Mouse (Mus musculus): ENCODE data around the gene Pik3cg.

Gene Pik3cg

DNA sequence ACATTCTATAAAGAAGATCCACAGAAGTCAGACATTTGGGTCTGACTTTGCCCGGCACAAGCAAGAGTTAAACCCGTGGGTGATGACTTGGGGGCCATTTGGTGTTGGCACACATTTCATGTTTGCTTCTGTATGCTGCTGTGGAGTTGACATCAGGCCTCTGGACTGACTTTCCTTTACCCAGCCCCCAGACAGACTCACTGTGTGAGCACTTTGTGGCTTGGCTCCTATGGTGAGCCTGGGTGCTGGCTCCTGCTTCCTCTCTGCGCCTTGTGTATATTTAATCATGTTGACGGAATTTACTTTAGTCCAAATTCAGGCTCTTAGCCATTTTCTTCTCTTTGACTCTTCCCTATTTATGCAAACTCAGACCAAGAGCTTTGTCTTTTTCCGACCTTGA, 69.6 kb downstream of the Pik3cg start:
- DNase-seq = no peak

DNA sequence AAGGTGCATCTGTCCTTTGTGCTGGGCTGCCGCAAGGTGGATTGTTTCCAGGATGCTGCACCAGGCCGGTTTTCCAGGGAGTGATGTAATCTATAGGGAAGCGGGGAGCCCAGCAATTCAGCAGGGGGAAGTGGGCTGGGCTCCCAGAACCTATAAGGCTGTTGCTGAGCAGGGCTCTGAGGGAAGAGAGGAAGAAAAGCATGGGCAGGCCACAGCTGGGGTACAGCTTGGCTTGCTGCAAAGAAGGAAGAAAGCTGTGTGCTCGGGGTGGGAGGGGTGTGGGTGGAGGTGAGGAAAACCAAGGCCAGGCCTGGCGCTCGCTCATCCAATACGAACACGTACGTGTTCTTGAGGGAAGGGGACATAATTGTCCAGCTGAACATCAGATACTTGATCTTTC, 70.1 kb downstream of the Pik3cg start:
- no peak for DNase-seq

DNA sequence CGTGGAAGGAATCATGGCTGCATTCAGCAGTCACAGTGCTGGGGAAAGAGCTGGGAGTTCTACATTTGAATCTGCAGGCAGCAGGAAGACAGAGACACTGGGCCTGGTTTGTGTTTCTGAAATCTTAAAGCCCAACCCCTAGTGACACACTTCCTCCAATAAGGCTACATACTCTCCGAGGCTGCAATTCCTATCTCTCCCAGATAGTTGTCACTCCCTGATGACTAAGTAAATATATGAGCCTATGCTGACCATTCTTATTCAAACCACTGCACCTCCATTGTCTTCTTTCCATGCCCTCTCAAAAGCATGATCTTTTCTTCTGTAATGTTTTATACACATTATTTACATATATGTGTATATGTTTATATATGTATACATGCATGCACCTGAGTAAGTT, 70.9 kb downstream of the Pik3cg start:
- DNase-seq = no peak

DNA sequence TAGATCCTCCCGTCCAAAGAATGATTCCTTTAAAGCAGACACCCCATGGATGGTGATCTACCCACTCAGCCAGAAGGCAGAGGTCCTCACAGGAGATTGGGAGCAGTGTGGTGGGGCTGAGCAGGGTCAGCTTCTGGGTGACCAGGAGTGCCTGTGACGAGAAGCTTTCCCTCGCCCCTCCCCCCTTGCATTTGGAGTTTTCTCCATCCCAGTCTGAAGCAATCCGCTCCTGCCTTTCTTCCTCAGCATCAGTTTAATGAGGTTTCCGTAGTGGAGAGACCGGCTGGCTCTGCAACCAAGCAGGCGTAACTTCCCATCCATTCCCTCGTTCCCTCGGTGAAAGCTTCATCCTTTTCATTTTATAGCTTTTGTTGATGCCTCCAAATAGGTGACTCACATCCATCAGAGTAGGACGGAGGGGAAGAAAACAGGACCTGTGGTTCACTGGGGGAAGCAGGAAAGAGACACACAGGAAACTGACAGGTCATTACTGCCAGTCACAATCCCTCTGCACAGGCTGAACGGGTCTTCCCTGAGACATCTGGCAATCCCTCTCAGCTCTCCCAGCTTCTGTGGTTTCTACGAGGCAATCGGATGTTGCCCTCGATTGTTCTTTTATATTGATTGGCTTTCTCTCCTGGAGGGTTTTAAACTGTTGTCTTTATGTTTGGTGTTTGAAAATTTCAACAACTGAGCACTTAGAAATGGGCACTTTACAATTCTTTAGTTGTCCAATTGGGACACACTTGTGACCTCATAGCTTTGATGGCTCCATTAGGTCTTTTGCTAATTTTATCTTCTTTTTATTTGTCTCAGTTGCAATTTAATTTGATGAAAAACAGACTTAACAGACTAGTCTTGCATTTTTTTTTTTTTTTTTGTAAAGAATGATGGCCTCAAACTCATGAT, 80.6 kb downstream of the Pik3cg start:
- no peak for DNase-seq

DNA sequence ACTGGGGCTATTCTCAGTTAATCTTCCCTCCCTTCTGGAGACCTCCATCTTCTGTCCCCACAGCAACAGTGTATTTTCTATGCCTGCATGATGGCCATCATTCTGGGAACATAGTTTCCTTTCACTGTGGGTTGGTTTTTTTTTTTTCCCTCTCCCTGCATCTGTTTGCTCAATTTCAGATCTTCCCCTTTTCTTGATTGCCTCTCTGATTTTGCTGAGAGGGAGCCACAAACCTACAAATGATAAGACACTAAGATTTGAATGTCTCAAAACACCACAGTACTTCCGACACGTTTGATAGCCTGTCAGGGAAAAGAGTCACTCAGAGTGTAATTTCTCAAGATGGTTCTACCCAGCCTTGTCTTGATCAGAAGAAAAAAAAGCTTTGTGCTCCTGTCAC, 81.3 kb downstream of the Pik3cg start:
- DNase-seq = no peak

DNA sequence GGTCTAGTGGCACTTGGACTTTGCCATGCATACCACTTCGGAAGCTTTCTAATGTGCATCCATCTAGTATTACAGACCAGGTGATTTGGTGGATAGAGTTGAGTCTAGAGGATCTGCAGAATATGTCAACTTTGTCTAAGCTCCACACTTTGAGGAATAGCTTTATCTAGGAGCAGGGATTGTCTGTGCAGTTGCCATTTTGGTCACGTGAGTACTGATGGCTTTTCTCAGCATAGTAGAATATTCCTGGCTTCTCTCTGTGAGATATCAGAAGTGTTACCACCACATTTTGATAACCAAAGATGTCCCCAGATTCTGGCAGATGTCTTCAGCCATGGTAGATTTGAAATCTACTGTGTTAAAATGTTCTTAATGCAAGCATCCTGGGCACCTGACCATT, 84.0 kb downstream of the Pik3cg start:
- DNase-seq = no peak

DNA sequence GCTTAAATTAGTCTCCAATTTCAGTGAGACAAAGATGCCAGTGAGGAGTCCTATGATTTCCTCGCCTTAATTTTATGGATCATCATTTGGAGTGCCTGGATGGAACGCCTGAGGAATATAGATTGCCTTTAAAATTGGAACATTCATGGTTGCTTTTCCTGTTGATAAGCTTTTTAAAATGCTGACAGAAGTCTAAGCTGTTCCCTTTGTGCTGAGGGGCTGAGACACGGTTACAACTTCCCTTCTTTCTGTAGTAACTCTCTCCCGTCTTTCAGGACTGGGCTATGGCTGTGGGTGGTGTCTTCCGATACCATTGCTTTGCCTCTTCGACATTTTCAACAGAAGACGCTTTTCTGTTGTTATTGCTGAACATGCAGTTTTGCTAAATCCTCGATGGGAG, 84.4 kb downstream of the Pik3cg start:
- no peak for DNase-seq

DNA sequence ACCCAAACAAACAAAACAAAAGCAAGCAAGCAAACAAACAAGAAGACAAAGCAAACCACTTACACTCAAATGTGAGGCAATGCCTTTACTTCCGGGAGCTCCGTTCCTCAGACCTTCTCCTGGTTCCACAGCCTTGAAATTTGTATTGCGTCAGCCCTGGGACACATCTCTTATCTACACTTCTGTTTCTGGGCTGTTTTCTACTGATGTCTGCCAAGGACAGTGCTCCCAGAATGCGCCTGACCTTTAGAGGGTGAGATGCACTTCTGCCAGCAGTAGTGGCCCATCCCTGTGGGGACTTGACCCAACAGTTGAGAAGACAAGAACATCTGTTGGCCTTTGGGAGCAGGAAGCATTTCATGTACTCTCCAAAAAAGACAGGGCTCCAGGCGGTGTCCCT, 84.9 kb downstream of the Pik3cg start:
- no peak for DNase-seq
